8 mouse cellular contexts compared by ENCODE assay signal in genomic region chr11:69510796-69511496, GRCm38 (mm10). TPM values are rescaled to one million over a fixed set of nuclear protein-coding genes. Genes with fewer than 3 reads are reported as not detected.
DNase-seq lines count a peak whose midpoint lies in the region; ATAC-seq and TF ChIP-seq lines count a peak whose summit lies in the region.
"Had no signal": no experiment of that assay in that cellular context is flagged by ENCODE, and none has a peak within 500 bp of the region (broad histone marks: within the 10 kb centered on the region; RNA-seq: fewer than 3 reads in every experiment).

No protein-coding gene starts in this region.

- no peak for ATAC-seq in heart, embryonic 13.5 days (ENCODE audit: extremely low read depth, insufficient number of reproducible peaks, low FRiP score, low TSS enrichment)
- ATAC-seq in hindbrain, postnatal 0 days: no peak
- ATAC-seq in granulocyte monocyte progenitor cell, adult 5-6 weeks (replicated peaks; ENCODE audit: poor library complexity, severe bottlenecking): no peak
- no peak for ATAC-seq in midbrain, embryonic 15.5 days (replicated peaks)

- H3K36me3 ChIP-seq in heart, embryonic 13.5 days: no peaks in the 10 kb centered on the region
- no peaks in the 10 kb centered on the region for H3K36me3 ChIP-seq in hindbrain, postnatal 0 days (ENCODE audit: insufficient read depth, low read length)
- H3K36me3 ChIP-seq in midbrain, embryonic 15.5 days (replicated peaks): no peaks in the 10 kb centered on the region

- DNase-seq in heart, postnatal 4 days: no peak
- peak; percentile 79 for DNase-seq in embryo, embryonic 10 days (ENCODE audit: low spot score)
- DNase-seq in hindbrain, postnatal 0 days (ENCODE audit: low spot score): no peak
- DNase-seq in mesoderm, embryonic 11.5 days (ENCODE audit: low read depth, low spot score): peak; percentile 58

- H3K27me3 ChIP-seq in heart, embryonic 13.5 days (replicated peaks): peaks cover 15% of the 10 kb centered on the region
- H3K27me3 ChIP-seq in hindbrain, postnatal 0 days (ENCODE audit: insufficient read depth, low read length): no peaks in the 10 kb centered on the region
- no peaks in the 10 kb centered on the region for H3K27me3 ChIP-seq in midbrain, embryonic 15.5 days (replicated peaks)

- no peaks in the 10 kb centered on the region for H3K9me3 ChIP-seq in heart, embryonic 13.5 days
- H3K9me3 ChIP-seq in hindbrain, postnatal 0 days (ENCODE audit: low read length): no peaks in the 10 kb centered on the region
- H3K9me3 ChIP-seq in midbrain, embryonic 15.5 days: no peaks in the 10 kb centered on the region

- no peak for TF ChIP-seq CTCF in hindbrain, postnatal 0 days (IDR thresholded peaks at IDR 0.05; ENCODE audit: low read depth)

- peak overlapping the region; percentile 25; the same call in 1 of the 2 replicates for H3K4me2 ChIP-seq in heart, embryonic 13.5 days
- H3K4me2 ChIP-seq in hindbrain, postnatal 0 days (ENCODE audit: low read depth, low read length): no peak overlapping the region
- no peak overlapping the region for H3K4me2 ChIP-seq in midbrain, embryonic 15.5 days

- H3K4me1 ChIP-seq in heart, embryonic 13.5 days: peaks cover 23% of the 10 kb centered on the region
- no peaks in the 10 kb centered on the region for H3K4me1 ChIP-seq in hindbrain, postnatal 0 days (ENCODE audit: insufficient read depth, low read length)
- no peaks in the 10 kb centered on the region for H3K4me1 ChIP-seq in midbrain, embryonic 15.5 days

- H3K27ac ChIP-seq in heart, embryonic 13.5 days (replicated peaks): peak overlapping the region; percentile 79
- no peak overlapping the region for H3K27ac ChIP-seq in hindbrain, postnatal 0 days
- H3K27ac ChIP-seq in midbrain, embryonic 15.5 days: no peak overlapping the region
- H3K27ac ChIP-seq: macrophage had no signal

- H3K4me3 ChIP-seq in heart, embryonic 13.5 days: no peak overlapping the region
- H3K4me3 ChIP-seq in hindbrain, postnatal 0 days (ENCODE audit: low read length): no peak overlapping the region
- H3K4me3 ChIP-seq in midbrain, embryonic 15.5 days: no peak overlapping the region

- 0 out of 2 replicates have a peak overlapping the region, but pooled peaks have one; percentile 50 for H3K9ac ChIP-seq in heart, embryonic 13.5 days
- H3K9ac ChIP-seq in hindbrain, postnatal 0 days (replicated peaks; ENCODE audit: low read length): 0 out of 2 replicates have a peak overlapping the region, but pooled peaks have one; percentile 2
- no peak overlapping the region for H3K9ac ChIP-seq in midbrain, embryonic 15.5 days

- WGBS in heart, embryonic 13.5 days: 7% methylated on average over 7 of the region's 7 CpGs
- WGBS in hindbrain, postnatal 0 days: 56% methylated on average over 7 of the region's 7 CpGs
- 60% methylated on average over 7 of the region's 7 CpGs for WGBS in midbrain, embryonic 15.5 days

RNA-seq across cellular contexts. Expression of gene Dnah2, which starts 38.0 kb away (rescaled TPM):
- 0.07 and 0.28 TPM in 2 replicates for polyA plus RNA-seq in heart, embryonic 13.5 days (2015; fragmentation: Nextera tagmentation; extraction: Ambion mirVana)
- under 1 TPM; 0.20 to 0.50 TPM for total RNA-seq in heart, postnatal 4 days (2021)
- 3.9 and 4.9 TPM in 2 replicates for total RNA-seq in hindbrain, postnatal 0 days (2014; rRNA removed)
- polyA plus RNA-seq in hindbrain, postnatal 0 days (2015; fragmentation: Nextera tagmentation; extraction: Ambion mirVana): 2.0 and 3.2 TPM in 2 replicates
- total RNA-seq in granulocyte monocyte progenitor cell, adult 5-6 weeks (2014; fragmentation: Nextera tagmentation): 0.11 and 3.5 TPM in 2 replicates
- not detected in 2 replicates for total RNA-seq in granulocyte monocyte progenitor cell, adult 5-6 weeks (2017)
- polyA plus RNA-seq in midbrain, embryonic 15.5 days (2015; fragmentation: Nextera tagmentation; extraction: Ambion mirVana): 4.5 and 5.7 TPM in 2 replicates

RNA-seq across cellular contexts. Expression of gene Efnb3, which starts 49.1 kb away (rescaled TPM):
- 56.2 and 59.9 TPM in 2 replicates for polyA plus RNA-seq in heart, embryonic 13.5 days (2015; fragmentation: Nextera tagmentation; extraction: Ambion mirVana)
- total RNA-seq in heart, postnatal 4 days (2021): 100 to 1,000 TPM in 1 of 2 experiments, 10 to 100 TPM in 1; 98.5 to 117 TPM
- total RNA-seq in hindbrain, postnatal 0 days (2014; rRNA removed): 97.9 and 111 TPM in 2 replicates
- 93.3 and 94.4 TPM in 2 replicates for polyA plus RNA-seq in hindbrain, postnatal 0 days (2015; fragmentation: Nextera tagmentation; extraction: Ambion mirVana)
- not detected in 2 replicates for total RNA-seq in granulocyte monocyte progenitor cell, adult 5-6 weeks (2014; fragmentation: Nextera tagmentation)
- not detected in 2 replicates for total RNA-seq in granulocyte monocyte progenitor cell, adult 5-6 weeks (2017)
- polyA plus RNA-seq in midbrain, embryonic 15.5 days (2015; fragmentation: Nextera tagmentation; extraction: Ambion mirVana): 178 and 188 TPM in 2 replicates

Comparison
In these comparisons a context has a peak if more than half of its experiments do, and no peak if none do; other contexts are left out.
1. DNase-seq: peak in embryo, embryonic 10 days (single experiment) and mesoderm, embryonic 11.5 days (single experiment); none in heart, postnatal 4 days (single experiment) and hindbrain, postnatal 0 days (single experiment).
2. RNA of gene Efnb3, which starts 49.1 kb away (total RNA-seq): 98.5 to 117 TPM in heart, postnatal 4 days and 97.9 to 111 TPM in hindbrain, postnatal 0 days; not detected in granulocyte monocyte progenitor cell, adult 5-6 weeks; every median in the first group is over 10 times any median in the second.